Mouse (Mus musculus) gonadal fat pad, adult 2 months (tissue): ENCODE data around the gene Pik3c2b. TPM values are rescaled to one million over a fixed set of nuclear protein-coding genes. Genes with fewer than 3 reads are reported as not detected.

Experiments used
- DNase-seq: peaks from one replicate; pipeline ENCODE4 v3.0.0-alpha.2; 2012; ENCODE audit warnings: low read depth
- polyA plus RNA-seq: library from polyadenylated mRNA; depleted of rRNA; stranded (reverse); fragments of >200 nt; gene quantifications from 2 replicates; pipeline ENCODE4 v1.2.3, GENCODE M21; 2012

The Pik3c2b gene
- polyA plus RNA-seq, 1 experiment: 9.6 TPM

DNA sequence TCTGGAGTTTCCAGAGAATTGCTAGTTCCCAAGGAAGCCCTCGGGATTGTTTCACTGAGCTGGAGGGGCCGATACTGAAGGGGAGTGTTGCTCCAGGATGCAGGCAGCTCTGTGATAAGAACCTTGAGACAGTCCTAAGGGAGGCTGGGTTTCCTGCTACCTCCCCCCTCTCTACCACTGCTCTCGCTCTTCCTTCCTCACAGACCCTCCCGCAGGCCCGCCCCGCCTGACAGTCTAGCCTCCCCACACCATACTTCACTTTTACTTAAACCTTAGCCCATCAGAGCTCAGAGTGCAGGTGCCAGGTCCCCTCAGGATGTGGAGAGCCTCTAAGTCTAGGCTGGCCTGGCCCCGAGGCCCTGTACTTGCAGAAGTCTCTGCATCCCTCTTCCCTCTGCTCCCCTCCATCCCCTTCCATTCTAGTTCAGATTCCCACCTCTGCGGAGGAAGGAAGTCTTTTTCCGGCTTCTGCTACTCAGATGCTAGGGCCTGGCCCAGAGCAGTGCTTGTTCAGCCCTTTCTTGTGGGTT is 27.9 kb downstream of the Pik3c2b start:
- DNase-seq: no peak

GRCm38 (mm10) chr1:133074541-133074940 is 29.1 kb downstream of the Pik3c2b start:
- DNase-seq: no peak

- DNase-seq: no peak
Measured at GRCm38 (mm10) chr1:133075651-133076400, 30.4 kb downstream of the Pik3c2b start.

DNA sequence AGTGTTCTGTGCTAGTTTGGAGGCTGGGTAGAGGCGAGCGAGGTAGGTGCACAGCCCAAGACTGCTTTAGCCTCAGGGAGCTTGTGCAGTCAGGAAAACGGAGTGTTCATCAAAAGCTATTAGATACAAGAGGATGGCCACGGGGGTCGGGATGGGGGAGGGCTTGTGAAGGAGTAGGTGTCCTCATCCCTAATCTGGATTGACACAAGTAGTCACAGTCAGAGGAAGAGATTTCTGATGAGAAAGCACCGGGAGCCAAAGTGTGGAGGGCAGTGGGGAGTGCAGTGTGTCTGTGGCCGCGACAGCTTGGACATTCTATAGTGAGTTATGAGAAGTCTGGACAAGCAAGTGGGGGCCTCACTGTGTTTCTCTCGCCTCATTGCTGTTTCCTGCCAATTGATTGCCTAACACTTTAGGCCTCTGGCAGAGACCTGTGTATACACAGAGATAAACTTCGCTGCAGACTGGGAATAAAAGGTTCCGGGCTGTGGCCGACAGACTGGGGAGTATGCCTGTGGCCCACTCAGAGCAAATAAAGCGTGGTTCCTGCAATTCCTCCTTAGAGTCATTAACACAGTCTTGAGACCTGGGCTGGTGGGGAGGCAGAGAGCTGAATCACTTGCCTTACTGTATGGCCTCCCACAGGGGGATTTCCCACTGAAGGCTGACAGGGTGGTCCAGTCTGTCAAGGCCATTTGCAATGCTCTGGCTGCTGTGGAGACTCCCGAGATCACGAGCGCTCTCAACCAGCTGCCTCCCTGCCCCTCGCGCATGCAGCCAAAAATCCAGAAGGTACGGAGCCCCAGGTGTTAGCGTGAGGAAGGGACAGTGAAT is 31.4 kb downstream of the Pik3c2b start:
- DNase-seq: no peak

DNA sequence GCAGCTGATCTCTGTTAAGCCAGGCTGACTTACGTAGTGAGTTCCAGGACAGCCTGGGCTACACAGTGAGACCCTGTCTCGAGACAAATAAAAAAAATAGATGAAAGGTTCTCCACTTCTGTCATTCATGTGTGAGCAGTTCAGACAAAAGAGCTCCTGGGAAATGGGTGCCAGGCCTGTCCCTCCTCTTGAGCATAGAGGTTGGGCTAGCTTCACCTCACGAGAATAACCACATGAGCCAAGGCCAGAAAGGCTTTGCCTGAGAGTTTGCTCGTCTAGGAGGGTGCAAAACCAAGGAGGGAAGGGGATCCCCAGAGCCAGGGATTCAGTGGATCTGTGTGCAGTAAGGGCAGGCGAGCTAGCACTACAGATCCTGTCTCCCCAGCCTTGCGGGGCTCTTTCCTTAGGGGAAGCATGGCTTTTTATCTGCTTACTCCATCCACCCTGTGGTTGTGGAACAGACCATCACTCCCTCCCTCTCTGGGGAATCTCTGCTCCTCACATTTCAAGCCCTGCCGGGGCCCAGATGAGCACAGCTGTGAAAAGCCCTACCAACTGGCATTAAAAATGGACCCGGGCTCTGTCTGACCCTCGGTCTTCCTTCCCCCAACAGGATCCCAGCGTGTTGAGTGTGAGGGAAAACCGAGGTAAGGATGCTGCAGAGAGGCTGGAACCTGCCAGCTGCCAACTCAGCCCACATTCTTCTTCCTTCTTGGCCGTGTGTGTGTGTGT is 32.3 kb downstream of the Pik3c2b start:
- DNase-seq: no peak

GRCm38 (mm10) chr1:133078338-133078727 is 32.9 kb downstream of the Pik3c2b start:
- no peak for DNase-seq

DNA sequence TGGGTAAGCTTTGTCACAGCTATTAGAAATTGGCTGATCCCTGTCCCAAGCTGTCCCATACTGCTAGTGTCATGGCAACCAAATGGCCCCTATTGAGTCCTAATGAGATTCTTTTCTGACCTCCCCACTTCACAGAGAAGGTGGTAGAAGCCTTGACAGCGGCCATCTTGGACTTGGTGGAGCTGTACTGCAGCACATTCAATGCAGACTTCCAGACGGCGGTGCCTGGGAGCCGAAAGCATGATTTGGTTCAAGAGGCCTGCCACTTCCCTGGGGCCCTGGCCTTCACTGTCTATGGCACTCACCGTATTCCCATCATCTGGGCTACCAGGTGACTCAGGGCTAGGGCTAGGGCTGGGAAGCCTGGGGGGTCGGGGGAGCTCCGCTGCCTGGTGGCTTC is 34.0 kb downstream of the Pik3c2b start:
- no peak for DNase-seq

DNA sequence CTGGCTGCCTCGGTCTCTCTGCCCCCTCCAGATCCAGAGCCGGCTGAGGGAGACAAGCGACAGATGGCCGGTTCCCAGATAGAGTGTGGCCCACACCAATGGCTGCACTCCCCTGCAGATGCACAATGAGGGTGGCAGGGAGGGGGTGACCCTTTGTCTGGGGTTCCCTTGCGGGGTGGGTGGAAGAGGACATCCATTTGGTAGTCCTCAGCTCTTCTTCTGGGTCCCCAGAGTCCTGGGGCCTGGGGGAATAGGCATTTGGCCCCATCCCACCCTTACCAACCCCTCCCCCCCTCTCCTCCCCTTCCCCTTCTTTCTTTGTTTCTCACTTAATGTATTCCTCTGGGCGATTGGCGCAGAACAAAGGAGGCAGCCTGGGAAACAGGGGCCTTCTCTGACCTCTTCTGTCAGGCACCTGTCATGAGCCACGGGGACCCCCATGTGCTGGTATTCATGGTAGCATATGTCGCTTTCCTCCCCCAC is 34.7 kb downstream of the Pik3c2b start:
- no peak for DNase-seq

GRCm38 (mm10) chr1:133080717-133081116 is 35.2 kb downstream of the Pik3c2b start:
- DNase-seq: no peak

DNA sequence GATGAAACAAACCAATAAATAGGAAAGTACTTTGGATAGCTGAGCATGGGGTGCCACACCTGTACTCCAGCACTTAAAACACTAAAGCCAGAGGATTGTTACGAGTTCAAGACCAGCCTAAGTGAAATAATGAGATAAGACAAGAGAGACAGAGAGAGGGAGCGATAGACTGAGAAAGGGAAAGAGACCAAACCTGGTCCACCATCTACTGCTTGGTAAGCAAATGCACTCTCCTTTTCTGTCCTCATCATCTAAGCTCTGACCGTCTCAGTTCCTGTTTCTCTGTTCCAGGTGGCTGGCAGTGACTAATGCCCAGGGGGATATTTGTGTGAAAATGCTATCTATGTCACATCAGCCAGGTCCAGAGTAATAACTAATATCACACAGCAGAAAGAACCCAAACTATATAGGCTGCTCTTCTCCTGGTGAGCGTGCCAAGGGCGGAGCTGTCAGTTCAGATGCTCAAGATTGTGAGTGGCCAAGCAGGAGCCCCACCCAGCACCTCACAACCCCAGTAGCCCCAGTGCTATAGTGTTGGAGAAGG is 37.6 kb downstream of the Pik3c2b start:
- no peak for DNase-seq

GRCm38 (mm10) chr1:133083942-133084625 is 38.6 kb downstream of the Pik3c2b start:
- no peak for DNase-seq

DNA sequence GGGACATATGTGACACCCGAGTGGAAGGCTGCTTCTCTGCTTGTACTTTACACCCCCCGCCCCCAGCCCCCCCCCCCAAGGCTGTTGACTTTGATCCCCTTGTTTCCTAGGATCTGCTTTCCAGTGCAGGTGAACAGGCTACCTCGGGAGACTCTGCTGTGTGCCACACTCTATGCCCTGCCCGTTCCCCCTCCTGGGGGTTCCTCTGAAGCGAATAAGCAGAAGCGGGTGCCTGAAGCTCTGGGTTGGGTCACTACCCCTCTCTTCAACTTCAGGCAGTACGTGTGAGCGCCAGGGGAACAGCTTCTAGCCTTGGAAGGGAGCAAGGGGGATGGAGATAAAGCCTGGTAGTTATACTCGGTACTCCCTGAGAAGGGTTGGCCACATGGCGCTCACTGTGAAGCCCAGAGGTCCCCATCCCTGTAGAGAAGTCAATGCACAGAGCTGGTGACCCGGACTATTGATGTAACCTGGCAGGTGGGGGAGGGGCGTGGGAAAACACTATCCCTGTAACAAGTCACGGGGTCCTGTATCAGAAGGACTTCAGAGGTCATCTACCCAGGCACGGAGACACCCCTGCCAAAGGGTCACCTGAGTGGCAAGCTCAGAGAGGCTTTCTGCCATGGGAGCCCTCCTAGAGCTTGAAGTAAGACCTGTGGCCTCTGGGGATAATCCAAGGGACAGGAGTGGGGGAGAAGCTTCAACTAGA is 39.4 kb downstream of the Pik3c2b start:
- DNase-seq: no peak

DNA sequence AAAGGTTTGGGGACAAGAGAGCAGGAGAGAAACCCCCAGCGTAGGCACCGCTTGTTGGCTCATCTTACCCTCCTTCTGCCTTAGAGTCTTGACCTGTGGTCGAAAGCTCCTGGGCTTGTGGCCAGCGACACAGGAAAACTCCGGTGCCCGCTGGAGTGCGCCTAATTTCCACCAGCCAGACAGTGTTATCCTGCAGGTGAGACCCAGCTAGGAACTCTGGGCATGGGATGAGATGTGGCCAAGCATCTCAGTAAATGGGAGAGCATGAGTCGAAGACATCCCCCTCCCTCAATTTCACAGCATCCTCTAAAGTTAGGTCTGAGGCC is 39.9 kb downstream of the Pik3c2b start:
- DNase-seq: no peak

DNA sequence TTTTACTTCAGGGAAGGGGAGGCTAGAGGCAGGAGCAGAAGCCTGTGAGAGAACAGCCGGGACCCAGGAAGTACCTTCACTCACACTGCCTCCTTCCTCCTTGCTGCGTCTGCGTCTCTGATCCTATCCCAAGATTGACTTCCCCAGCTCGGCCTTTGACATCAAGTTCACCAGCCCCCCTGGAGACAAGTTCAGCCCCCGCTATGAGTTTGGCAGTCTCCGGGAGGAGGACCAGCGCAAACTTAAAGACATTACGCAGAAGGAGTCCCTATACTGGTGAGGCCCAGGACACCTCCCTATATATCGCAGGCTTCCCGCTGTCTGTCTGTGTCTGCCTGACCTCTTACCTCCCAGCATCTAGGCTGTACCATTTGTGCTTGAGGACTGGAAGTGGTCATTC is 41.3 kb downstream of the Pik3c2b start:
- no peak for DNase-seq

DNA sequence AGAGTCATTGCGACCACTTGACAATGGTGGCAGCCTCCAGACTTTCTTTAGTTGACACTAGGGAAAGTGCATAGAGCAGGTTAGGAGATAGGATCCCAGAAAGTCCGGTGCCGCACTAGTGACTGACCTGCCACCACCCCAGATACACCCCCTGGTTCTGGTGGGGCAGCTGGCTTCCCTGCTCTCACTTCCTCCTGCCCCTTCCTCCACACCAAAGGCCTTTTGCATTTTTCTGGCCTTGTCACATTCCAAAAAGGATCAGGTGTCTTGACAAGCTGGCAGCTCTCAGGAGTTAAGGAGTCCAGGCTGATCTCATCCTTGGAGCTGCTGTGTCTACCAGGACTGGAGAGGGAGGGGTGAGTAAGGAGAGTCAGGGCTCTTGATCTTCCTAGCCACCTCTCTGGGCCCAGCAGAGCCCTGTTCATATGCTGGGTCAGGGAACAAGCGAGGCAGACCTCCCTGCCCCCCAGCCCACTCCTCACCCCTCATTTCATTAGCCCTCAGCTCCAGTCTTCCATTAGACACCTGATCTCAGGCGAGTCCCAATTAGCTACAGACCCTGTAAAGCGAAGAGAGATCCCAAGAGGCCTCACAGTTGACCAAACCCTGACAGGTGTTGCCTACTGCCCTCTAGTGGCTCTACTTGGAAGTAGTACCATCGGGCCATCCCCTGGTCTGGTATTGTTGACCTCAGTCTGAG is 41.9 kb downstream of the Pik3c2b start:
- no peak for DNase-seq

GRCm38 (mm10) chr1:133088196-133088595 is 42.7 kb downstream of the Pik3c2b start:
- DNase-seq: no peak

GRCm38 (mm10) chr1:133089415-133089814 is 43.9 kb downstream of the Pik3c2b start:
- DNase-seq: no peak

DNA sequence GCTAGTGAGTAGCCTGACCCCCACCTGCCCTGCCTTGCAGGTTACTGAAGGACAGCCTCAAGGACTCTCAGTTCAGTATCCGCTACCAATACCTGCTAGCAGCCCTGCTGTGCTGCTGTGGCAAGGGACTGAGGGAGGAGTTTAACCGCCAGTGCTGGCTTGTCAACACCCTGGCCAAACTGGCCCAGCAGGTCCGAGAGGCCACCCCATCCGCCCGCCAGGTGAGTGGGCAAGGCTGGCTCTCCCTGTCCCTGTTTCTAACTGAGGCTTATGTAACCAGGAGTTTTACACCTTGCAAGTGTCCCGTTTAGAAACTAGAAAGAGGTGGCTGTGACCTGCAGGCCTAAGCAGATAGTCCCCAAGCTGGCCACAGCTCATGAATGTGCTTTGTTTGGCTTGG is 45.2 kb downstream of the Pik3c2b start:
- peak; percentile 84 for DNase-seq

GRCm38 (mm10) chr1:133091483-133091882 is 46.0 kb downstream of the Pik3c2b start:
- no peak for DNase-seq

- DNase-seq: no peak
Measured at GRCm38 (mm10) chr1:133093719-133094118, 48.3 kb downstream of the Pik3c2b start.
